Mouse (Mus musculus): Measurements from ENCODE around the gene Cdc42ep4.

The Cdc42ep4 gene

DNA sequence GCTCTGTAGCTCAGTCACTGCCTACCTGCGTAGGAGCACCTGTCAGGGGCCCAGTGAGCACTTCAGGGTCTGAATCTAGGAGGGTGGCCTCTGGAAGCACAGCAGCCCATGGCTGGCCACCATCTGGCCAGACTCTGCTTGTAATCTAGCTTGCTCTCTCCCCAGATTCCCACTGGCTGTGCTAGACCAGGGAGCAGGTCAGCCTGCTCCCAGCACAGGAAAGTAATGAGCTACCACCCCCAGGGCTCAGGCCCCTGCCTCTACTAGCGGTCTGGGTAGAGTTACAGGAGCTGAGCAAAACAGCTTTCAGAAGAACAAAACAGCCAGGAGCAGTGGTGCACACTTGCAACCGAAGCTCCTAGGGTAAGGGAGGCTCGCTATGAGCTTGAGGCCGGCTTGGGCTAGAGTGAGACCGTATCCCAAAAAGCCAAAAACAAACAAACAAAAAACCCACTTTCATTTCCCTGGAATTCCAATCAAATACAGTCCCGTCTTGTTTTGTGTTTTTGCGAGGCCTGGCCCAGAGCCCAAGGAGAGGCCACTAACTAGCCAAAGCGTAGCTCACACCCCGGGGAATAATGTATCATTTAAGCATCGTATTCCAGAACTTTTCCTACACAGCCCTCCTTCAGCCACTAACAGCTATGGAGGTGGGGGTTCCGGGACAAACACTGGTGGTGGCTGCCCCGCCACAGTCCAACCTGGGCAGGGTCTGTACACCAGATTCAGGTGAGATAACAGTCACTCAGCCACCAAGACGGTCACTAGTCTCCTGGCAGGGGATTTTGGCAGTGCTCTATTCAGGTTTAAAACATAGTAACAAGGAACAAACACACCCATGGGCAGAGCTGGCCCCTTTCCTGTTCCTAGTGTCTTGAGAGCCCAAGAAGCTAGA, 24.4 kb downstream of the Cdc42ep4 start:
- in situ Hi-C loops (cut with MboI, MseI): no loop called here

DNA sequence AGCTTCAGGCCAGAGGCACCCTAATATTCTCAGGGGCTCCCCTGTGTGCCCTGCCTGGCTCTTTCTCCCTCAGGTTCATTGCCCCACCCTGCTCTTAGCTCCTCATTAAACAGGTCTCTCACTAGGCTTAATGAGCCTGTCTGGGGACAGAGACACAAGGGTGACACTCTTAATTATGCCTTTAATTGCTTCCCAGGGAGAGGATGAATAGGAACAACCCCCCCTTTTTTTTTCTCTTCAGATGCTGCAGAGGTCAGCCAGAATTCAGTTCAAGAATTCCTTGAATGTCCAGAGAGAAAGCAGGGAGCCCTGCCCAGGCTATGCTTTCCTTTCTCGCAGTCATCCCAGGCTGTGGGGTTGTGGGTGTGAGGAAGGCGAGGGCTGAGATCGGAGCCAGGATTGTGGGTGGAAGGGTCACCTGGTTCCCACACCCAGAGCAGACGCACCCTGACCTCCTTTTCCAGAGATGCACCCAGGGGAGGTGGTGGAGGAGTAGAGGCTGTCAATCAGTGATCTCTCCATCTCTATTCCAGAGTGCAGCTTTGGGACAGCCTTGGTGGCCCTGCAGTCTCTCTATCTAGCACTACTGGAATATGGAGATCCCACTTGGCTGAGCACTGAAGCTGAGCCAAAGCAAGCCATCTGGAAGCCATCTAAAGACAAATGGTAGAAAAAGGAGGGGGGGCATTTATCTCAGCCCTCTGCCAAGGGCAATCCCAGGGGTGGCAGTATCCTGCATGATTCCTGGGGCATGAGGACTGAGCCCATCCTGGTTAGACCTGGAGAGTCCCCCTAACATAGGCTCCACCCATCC, 26.2 kb downstream of the Cdc42ep4 start:
- in situ Hi-C loops (cut with MboI, MseI): no loop called here

DNA sequence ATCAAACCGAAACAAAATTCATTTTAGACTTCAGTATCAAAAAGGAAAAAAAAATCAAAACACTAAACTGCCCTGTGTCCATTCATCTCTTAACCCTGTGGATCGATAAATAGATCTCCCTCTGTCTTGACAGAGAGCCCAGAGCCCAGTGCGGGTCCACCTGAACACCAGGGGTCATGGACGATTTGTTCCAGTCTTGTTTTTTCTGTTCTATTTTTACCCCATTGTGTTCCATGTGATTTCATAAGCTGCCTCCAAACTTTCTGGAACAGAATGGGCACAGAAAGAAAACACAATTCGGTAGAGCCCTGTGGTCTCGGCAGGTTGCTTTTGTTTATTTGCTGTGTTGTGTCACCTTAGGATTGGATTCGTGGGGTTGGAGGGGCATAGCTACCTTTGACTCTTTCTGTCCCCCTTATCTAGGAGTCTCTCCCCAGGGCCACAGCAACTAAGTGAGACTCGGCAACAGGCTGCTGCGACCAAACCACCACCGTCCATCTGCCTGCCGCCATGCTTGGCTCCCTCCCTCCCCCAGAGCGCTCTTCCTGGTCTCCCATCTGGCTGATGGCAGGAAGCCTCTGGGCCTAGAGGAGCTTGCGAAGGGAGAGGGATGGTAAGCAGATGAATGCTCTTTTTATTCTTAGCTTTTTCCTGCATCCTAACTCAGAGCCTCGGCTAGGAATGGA, 29.1 kb downstream of the Cdc42ep4 start:
- in situ Hi-C loops (cut with MboI, MseI): loop anchor here in 1 of 2 experiments (25.0 kb wide), 2 partner anchors 415 to 715 kb away; no protein-coding TSS in a partner anchor

DNA sequence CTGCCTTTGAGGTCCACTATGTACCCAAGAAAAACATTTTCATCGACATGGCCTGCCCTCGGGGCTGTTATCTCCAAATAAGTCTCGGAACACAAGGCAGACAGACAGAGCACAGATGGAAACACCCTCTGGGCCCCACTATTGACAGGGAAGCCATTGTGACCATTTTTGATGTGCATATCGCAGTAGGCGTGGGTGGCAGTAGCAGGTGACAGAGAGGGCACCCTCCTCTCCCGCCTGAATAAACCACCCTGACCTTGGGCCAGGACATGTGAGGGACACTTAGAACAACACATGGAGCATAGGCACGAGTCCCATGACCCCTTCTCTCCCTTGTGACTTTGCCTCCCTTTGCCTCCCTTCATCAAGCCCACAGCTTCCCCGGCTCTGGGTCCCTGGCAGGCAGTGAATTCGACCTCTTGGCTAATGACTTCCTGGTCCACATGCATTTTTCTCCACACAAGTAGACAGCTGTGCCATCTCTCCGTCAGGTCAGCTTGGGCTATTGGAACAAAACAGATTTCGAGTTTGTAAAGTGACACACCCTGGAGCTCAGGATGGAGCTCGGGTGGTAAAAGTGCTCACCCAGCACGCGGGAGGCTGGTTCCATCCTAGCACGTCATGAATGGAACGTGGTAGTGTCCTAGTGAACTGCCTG, 33.8 kb downstream of the Cdc42ep4 start:
- in situ Hi-C loops (cut with MboI, MseI): loop anchor here in 1 of 2 experiments (25.0 kb wide), 2 partner anchors 419 to 719 kb away; no protein-coding TSS in a partner anchor

DNA sequence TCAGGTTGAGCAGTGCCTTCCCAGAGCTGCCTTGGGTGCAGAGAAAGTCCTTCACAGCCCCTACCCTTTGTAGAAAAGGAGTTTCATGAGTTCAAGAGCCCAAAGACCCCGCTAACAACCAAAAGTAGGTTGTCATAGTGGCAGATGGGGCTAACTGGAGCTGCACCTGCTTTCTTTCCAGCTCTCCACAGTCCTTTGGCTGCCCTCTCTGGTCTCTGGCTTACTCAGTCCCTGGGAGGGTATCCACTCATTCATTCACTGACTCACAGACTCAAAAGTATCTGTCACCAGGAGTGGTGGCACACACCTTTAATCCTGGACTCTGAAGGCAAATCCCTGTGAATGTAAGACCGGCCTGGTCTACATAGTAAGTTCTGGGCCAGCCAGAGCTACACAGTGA, 35.5 kb downstream of the Cdc42ep4 start:
- in situ Hi-C loops (cut with MboI, MseI): loop anchor here in 1 of 2 experiments (25.0 kb wide), 2 partner anchors 421 to 721 kb away; no protein-coding TSS in a partner anchor

DNA sequence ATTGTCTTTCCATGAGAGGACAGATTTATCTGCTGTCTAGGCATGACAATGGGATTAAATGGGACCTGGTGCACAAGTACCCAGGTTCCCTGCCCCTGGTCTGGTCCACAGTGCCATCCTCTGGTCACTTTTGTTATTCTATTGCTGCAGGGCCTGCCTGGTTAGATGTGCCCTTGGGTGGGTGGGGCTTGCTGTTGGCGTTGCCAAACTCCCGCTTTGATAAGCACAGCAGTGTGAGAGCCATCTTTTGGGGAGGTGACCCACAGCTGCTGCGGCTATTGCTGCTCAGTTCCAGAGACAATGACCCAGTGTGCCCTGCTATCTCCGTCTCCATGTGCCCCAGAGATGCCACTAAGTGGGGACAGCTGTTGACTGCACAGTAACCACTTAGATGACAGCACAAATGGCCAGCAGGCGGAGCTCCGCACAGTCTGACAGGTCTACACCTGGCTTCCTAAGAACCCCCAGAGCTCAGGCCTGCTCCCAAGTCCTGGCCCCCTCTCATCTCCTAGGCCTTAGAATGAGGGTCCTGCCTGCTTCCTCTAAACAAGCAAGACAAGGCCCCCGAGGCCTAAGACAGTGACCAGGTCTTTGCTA, 36.5 kb downstream of the Cdc42ep4 start:
- in situ Hi-C loops (cut with MboI, MseI): loop anchor here in 1 of 2 experiments (25.0 kb wide), 2 partner anchors 422 to 722 kb away; no protein-coding TSS in a partner anchor

DNA sequence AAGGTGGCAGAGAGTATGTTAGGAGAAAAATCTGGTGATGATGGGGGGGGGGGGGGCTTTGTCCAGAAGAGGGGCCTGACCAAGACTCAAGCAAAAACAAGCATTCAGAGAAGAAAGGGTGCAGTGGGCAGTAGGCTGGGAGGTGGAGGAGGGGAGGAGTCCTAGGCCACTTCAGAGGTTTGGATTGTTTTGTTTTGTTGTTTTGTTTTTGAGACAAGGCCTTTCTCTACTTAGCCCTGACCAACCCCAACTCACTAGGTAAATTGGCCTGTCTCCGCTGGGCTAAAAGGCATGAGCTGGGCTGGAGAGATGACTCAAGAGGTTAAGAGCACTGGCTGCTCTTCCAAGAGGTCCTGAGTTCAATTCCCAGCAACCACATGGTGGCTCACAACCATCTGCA, 40.6 kb downstream of the Cdc42ep4 start:
- in situ Hi-C loops (cut with MboI, MseI): loop anchor here in 1 of 2 experiments (25.0 kb wide), 2 partner anchors 426 to 726 kb away; no protein-coding TSS in a partner anchor

DNA sequence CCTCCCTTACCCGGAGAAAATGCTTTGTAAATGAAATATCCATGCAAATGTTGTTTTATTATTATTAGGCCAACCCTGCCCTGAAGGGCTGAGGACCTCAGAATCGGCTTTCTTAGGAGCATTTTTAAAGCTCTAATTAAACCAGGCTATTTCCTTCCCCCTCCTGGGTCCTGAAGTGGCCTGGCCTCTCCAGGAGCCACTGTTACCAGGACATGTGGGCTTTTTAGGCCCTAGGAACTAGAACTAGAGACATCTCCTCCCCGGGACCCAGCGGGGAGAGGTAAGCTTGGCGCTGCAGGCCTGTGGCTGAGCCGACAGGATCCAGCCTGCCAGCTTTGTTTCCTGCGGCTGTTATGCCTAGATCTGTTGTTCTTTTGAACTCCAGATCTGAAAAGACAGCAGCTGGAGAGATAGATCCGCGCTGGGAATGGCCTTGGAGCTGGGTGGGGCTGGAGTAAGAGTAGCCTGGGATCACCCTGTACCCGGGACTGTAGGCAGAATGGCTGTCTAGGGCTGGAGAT, 41.4 kb downstream of the Cdc42ep4 start:
- in situ Hi-C loops (cut with MboI, MseI): loop anchor here in 1 of 2 experiments (25.0 kb wide), 2 partner anchors 427 to 727 kb away; no protein-coding TSS in a partner anchor

DNA sequence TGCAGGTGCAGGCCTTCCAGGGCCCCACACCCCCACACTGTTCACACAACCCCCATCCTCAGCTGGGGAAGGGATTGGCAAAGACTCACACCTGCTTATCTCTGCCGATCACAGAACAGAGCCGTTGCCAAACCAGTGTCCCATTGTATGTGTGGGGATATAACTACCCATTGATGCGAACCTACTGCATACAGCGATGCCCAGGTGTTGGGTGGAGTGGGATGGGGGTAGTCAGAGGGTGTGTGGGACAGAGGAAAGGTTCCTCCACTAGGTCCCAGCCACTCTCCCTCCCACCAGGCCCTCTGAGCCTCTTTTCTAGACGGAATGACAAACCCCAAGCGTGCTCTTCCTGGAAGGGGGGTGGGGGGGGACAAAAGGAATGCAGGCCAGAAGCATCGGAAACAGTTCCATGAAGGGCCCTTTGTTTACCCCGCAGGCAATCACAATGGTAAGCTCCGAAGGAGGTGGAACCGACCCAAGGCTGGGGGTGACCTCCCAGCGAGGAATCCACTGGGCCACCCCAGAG, 41.9 kb downstream of the Cdc42ep4 start, which contains the start of gene Cpsf4l:
Gene Cpsf4l, minus strand, starts transcription at position 287 of the 526 bp plus-strand sequence.
- in situ Hi-C loops (cut with MboI, MseI): loop anchor here in 1 of 2 experiments (25.0 kb wide), 2 partner anchors 428 to 728 kb away; no protein-coding TSS in a partner anchor

DNA sequence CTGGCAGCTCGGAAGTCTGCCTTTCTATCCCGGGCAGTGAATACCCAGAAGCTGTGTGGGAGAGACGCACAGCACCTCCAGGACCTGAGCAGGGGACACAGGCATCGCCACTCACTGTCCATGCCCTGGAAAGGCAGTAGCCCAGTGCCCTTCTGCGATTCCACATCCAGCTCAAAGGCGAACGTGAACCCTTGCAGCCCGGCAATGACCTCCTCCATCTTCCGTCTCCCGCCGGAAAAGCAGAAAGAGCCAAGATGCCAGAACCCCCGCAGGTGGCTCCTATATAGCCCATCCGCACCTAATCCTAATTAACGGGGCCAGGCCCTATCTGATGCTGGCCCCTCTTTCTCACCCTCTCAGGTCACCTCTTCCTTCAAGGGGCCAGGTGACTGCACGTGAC, 42.4 kb downstream of the Cdc42ep4 start:
- in situ Hi-C loops (cut with MboI, MseI): loop anchor here in 1 of 2 experiments (25.0 kb wide), 2 partner anchors 428 to 728 kb away; no protein-coding TSS in a partner anchor

DNA sequence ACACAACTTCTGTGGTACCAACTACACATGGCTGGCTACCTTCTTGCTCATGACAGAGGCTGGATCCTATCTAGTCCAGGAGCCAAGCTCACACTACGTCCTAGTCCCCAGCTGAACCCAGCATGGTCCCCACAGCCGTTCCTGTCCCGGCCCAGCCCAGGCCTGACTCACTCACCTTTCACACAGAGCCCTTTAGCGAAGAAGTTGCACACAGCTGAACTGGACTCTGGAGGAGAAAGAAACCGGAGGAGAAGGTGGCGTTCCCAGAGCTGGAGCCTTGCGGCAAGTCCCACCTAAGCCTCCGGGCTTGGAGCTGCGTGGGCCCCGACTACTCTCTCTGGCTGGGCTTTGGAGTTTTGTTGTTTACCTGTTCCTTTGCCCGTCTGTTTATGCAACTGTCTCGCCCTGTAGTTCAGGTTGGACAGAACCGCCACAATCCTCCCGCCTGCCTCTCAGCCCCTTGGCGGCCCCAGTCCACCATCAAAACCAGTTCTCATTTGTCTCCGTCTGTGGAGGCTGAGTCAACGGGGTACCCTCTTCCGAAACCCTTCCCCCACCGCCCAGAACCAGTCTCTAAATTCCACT, 43.0 kb downstream of the Cdc42ep4 start:
- in situ Hi-C loops (cut with MboI, MseI): loop anchor here in 1 of 2 experiments (25.0 kb wide), 2 partner anchors 429 to 729 kb away; no protein-coding TSS in a partner anchor

DNA sequence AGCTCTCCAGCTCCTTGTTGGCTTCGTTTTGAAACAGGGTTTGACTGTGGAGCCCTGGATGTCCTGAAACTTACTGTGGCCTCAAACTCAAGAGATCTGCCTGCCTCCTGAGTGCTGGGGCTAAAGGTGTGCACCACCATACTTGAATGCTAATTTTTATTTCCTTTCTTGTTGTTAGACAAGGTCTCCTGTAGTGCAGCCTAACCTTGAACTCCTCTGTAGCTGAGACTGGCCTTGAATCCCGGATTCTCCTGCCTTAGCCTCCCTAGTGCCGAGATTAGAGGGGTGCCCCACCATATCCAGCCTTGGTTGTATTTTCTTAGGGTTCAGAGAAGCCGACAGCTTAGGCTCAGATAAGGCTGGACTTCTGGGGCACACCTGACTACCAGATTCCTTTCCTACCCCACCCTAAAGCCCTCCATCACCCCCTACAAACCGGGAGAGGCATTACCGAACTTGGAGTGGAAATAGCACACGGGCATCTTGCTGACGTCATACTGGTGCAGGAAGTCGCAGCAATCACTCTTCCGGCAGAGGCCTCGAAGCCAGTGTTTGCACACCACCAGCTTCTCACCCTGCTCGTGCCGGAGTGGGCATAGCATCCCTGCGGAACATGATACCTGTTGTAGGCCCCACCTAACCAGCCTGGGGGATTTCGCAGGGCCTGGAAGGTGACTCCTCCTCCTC, 45.6 kb downstream of the Cdc42ep4 start:
- in situ Hi-C loops (cut with MboI, MseI): loop anchor here in 1 of 2 experiments (25.0 kb wide), 2 partner anchors 431 to 731 kb away; no protein-coding TSS in a partner anchor

DNA sequence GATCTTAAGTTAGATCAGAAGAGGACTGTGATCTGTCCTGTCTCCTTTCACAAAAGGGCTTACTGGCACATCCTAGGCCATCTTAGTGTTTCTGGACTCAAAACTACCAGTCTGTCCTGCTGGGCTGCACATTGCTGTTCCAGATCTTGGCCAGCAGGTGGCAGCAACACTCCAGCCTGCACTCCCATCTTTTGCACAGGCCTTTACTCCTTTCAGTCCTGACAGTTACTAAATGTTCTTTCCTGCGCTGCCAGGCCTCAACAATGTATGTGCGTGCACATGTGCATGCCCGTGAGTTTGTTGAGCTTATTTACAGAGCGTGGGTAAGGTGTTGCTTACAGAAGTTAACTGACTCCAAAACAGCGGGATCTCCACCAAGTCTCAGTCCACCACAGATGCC, 47.9 kb downstream of the Cdc42ep4 start:
- in situ Hi-C loops (cut with MboI, MseI): loop anchor here (5.0 to 25.0 kb wide), 4 partner anchors 104 to 734 kb away; no protein-coding TSS in a partner anchor

DNA sequence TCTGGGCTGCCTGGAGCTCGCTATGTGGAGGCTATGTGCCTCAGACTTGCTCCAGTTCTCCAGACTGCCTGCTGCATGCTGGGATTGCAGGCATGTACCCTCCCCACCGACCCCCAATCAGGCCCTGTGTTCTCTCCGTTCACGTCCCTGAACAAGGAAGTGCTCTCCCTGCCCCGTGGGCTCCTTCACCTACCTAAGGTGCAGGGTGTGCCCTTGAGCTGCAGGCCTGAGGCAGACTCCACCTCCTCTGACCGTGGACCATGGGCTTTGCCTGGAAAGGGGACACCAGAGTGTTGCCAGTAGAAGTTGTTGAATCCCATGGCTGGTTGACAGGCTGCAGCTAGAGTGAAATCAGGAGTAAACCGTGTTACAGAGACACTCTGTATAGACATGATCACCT, 52.0 kb downstream of the Cdc42ep4 start:
- in situ Hi-C loops (cut with MboI, MseI): loop anchor here (5.0 to 25.0 kb wide), 5 partner anchors 48 to 738 kb away; no protein-coding TSS in a partner anchor

DNA sequence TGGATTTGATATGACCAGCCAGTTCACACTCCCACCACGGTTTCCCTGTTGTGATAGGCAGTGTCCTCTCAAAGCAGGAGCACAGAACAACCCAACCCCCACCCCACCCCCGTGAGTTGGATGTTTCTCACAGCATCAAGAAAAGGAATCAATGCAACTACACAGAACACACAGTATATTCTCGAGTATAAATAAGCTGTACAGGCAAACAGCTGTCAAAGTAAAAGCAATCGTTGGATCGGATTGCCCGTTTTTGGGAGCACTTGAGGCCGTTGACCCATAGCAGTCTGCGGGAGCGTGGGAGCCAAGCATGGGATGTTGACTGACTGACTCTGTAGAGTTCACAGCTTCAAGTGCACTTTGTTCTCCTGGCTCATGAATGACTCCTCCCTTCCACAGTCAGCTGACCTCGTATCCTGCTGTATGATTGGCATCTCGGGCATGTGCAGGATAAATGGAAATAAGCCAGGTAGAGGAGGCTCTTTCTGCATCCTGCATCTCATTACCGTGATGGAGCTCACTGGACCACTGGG, 53.6 kb downstream of the Cdc42ep4 start:
- in situ Hi-C loops (cut with MboI, MseI): loop anchor here in 1 of 2 experiments (5.0 kb wide), 1 partner anchor 49 kb away; no protein-coding TSS in a partner anchor

DNA sequence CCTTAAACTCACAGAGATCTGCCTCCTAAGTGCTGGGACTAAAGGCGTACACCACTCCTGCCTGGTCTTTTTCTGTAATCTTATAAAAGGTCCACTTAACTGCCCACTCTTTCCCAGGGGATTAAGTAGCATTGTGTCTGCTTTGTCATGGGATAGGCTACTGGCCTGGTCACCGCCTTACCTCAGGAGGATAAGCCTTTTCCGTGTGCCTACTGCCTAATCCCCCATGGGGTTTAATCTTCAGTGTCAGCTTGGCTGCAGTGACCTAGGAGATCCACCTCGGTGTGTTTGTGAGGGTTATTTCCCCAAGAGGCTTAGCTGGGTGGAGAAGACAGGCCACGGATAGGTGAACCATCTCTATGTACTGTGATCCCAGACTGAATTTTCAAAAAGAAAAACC, 54.1 kb downstream of the Cdc42ep4 start:
- in situ Hi-C loops (cut with MboI, MseI): loop anchor here in 1 of 2 experiments (5.0 kb wide), 1 partner anchor 50 kb away; no protein-coding TSS in a partner anchor

DNA sequence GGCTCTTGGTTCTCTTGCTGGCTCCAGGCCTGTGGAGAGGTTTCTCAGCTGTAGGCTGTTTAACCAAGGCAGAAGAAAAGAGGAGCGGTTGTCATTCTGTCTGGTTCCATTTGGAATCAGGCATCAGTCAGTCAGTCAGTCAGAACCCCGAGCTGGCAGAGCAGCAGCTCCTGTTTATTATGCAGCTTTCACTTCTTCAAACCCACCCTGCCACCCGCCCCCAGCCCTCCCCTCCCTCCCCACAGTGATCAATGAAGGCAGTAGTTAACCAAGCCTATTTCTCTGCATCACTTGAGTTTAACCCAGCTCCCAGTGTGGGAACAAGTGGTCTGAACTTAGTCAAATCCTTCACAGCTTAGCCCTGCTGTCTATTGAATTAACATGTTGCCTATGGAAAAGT, 59.8 kb downstream of the Cdc42ep4 start:
- in situ Hi-C loops (cut with MboI, MseI): no loop called here

DNA sequence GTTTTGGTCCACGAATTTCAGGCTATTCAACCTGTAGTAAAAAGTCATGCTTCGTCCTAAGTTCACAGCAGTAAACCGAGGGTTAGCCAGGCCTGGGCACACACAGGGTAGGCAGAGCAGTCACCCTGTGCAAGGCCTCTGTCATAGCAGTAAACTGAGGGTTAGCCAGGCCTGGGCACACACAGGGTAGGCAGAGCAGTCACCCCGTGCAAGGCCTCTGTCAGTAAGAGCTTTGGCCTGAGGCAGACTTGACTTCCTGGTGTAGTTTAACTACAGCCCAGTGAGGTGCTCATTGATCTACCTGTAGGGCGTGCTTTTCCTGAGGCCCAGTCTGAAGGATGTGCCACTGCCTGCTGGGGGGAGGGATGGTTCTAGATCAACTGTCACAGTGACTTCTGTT, 60.4 kb downstream of the Cdc42ep4 start:
- in situ Hi-C loops (cut with MboI, MseI): no loop called here

Data from T-helper 17 cell (primary cell).